Mouse (Mus musculus) natural killer cell, adult 2 months (primary cell): ENCODE data around the gene Dgcr2.

Experiments
- DNase-seq, 2 experiments: peaks; one replicate each; pipeline ENCODE4 v3.0.0; 2022; ENCODE audit warnings: low spot score in 2 of 2

Gene Dgcr2

DNA sequence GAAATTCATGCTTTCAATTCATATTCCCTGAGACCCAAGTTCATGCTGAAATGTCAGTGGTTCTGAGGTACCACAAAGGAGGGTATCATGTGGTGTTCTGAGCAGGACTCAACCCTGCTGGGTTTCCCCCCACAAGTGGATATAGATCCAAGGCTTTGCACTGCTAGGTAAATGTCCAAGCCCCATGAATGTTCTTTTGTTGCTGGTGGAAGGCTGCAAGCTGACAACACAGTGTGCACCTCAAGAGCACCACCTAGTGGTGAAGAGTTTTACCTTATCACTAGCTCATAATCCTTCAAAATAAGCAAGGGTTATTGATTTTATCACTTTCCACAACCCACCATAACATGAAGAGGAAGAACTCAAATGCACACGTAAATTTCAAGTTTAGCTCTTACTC is 49.4 kb downstream of the Dgcr2 start:
- DNase-seq, result no peak

DNA sequence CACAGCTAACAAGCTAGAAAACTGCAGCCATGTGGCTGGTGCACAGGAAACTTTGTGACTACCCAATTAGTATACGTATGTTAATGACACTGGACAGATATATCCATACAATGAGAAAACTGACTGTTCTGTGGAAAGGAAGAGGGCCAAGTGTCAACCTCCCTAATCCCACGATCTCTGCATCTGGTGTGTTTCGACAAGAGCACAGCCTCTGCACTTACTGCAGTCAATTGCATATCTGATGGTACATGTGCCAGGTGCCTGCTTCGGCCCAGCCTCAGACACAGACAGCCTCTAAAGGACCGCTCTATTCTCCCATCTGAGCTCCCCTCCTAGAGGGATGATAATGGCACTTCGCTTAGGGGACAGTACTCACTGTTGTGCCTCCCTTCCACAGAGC is 49.9 kb downstream of the Dgcr2 start:
- no peak for DNase-seq

DNA sequence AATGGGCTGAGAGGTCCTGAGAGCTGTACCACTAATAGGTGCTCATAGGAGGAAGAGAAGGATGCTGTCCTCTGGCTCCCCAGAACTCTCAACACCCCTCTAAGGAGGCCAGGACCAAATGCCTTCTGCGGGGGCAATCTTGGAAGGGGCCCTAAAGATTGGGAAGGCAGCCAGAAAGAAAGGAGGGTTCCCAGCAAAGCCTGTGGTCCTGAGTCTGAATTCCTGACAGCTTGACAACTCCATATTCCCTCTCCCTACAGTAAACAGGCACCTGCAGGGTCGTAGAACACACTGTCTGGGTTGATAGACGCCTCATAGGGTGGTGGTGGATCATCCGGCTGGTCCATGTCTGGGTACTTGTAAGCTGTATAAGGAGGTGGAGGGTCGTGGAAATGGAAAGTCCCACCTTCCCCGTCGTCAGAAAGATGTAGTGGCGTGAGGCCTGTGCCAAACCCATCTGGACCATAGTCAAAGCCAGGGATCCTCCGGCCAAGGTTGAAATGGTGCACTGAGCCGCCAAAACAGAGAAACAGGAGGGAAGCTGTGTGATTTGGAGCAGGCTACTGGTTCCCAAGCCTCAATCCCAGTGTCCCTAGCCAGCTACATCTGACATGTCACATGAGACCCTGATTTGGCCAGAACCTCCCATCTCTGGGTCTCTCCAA is 54.5 kb downstream of the Dgcr2 start:
- DNase-seq, result no peak

DNA sequence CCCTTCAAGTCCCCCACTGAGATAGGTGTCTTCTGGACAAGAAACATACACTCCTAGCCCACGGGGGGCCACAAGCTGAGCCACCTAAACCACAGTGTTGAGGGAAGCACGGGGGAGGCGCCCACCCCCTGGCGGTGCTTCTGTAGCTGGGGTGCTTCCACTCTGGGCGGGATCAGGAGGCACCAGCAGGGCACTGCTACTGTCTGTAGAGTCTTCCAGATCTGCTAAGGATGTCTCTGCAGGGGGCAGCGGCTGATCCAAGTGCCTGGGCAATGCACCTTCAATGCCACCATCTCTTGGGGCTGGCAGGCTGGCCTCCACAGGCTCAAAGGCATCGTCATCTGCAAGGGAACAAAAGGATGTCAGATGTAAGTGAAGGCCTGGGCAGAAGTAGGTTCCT is 55.9 kb downstream of the Dgcr2 start:
- DNase-seq, result no peak

DNA sequence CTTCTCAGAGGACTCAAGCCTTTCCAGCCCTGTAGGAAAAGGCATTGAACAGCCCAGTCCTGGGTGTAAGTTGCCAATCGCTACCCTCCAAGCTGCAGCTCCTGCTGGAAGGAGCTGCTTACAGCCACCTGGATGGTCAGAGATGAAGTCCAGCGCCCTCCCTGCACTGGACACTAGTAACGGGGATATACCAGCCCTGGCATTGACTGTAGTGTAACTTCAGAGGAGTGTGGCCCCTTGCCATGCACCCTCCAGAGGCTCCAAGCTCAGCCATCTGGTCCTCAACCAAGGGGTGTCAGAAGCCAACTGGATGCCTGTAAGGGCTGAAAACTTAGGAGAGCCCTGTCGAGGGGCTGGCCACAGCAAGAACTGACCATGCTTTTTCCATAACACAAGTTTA is 58.4 kb downstream of the Dgcr2 start:
- no peak for DNase-seq

DNA sequence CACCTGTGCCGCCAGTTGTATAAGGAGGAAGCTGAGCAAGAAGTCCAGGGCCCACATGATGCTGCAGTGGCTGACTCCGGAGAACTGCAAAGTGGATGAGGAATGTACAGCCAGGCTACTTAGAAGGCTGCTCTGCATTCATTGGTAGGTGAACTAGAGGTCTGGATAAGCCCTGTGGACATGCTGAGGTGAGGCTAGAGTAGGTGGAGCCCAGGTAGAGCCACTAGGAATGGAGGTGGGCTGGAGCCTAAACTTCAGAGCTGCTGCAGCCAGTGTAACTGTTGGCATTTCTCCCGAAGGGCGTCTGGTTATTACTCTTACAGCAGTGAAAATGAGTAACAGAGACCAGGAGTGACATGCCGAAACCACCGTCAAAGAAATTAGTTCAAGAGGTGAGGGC is 60.3 kb downstream of the Dgcr2 start, which contains the start of gene Car15:
Car15 (minus strand) TSS at position 314 of the 400 bp plus-strand sequence.
- no peak for DNase-seq

DNA sequence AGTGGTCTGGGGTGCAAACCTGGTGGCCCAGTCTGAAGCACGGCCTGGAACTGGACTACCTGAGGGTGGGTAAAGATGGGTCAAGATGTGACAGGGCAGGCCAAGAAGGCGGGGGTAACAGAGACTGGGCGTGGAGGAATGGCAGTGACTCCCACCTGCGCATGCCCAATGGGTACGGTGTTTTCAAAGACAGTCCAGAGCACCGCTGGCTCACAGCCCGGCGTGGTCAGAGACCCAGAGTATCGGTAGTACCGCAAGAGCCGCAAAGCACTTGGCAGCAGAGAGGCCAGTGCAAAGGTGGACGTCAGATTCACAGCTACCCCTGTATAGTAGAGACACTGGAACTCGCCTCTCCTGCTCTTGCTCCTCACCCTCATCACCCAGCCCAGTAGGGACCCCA is 62.9 kb downstream of the Dgcr2 start:
- DNase-seq, result no peak

DNA sequence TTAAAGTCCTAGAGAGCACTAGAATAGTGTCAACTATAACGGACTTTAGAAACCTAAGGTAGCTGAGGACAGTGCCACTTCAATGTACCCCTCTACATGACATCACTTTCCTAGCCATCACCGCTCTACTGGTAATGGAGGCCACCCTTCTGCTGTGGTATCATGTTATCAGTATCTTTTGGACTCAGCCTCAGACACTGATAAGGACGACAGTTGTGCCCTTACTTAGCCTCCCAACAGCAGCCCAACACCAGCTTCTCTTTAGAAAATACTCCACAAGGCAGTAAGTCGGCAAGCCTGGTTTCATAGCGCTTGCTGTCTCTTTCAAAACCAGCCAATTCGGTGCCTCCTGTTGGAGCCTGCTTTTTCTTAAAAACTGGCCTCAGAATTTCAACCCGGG is 63.8 kb downstream of the Dgcr2 start:
- DNase-seq, result no peak

DNA sequence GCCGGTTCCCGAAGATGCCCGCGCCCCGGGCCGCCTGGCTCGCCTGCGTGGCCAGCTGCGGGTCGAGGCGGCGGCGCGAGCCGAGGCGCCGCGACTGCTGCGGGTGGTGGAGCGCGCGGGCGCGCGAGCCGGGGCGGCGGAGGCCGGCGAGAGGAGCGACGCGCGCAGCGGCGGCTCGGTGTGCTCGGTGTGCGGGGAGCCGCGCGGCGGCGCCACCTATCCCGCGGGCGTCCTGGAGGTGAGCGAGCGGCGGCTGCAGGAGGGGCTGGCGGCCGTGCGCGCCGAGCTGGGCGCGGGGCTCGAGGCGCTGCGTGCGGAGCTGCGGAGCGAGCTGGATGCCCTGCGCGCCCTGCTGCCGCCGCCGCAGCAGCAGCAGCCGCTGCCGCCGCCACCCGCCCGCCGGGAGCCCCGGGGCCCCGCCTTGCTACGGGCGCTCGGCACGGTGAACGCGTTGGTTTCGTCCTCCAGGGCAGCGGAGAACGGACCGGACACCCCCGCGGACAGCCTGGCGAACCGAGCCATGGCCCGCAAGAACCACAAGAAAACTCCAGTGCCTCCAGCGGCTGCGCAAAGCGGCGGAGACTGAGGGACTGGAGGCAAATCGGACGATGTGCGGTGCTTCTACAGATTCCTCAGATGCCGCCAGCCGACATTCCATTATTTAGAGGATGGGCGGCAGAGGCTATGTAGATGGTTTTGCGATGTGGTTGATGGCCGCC is 64.5 kb downstream of the Dgcr2 start:
- DNase-seq, result no peak

DNA sequence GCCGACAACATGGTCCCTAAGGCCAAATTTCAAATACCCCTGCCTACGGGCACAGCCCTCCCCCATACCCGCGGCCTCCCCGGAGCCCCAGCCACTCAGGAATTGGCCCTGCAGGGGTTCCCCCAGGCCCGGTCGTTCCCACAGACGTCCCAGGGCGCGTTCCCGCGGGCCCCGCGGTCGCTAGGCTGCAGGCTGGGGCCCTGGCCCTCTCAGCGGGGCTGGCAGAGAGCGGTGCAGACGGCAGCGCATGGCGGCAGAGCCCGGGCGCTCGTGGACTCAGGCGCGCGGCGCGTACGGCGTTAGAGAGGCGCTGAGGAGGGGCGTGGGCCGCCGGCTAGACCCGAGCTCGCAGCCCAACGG is 65.1 kb downstream of the Dgcr2 start:
- DNase-seq, result no peak

DNA sequence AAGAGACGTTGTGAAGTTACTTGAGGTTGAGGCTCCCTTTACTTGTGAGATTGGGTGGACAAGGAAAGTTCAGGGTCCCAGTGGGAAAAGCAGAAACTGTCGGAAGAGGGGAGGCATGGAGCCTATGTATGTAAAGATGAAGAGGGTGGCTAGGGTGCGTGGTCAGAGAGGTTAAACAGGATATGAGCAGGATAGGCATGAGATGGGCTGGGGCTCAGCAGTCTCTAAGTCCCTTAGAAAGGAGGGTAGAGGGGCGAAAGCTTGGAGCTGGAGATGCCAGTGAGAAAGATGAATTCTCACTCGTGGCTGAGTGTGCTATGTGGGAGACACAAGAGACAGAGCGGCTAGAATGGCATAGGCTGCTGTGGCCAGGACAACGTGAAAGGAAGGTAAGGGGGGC is 65.5 kb downstream of the Dgcr2 start, which contains the start of gene B830017H08Rik:
B830017H08Rik (plus strand) TSS at position 301 of the 400 bp plus-strand sequence.
- no peak for DNase-seq

DNA sequence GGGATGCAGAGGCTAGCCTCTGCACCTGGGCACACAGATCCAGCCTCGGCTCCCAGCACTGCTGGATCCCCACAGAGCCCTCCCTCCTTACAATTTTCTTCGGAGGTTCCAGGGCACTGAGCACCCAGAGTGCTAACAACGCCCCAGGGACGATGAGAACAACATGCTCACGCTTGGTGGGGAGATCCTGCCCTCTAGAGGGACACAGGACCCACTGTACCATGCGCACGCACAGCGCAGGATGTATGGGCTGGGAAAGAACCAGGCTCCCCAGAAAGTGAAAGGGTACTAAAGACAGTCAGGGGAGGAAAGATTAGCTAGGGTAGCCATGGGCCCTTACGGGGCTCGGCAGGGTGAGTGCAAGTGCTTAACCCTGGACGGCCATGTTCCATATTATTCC is 66.6 kb downstream of the Dgcr2 start:
- no peak for DNase-seq

DNA sequence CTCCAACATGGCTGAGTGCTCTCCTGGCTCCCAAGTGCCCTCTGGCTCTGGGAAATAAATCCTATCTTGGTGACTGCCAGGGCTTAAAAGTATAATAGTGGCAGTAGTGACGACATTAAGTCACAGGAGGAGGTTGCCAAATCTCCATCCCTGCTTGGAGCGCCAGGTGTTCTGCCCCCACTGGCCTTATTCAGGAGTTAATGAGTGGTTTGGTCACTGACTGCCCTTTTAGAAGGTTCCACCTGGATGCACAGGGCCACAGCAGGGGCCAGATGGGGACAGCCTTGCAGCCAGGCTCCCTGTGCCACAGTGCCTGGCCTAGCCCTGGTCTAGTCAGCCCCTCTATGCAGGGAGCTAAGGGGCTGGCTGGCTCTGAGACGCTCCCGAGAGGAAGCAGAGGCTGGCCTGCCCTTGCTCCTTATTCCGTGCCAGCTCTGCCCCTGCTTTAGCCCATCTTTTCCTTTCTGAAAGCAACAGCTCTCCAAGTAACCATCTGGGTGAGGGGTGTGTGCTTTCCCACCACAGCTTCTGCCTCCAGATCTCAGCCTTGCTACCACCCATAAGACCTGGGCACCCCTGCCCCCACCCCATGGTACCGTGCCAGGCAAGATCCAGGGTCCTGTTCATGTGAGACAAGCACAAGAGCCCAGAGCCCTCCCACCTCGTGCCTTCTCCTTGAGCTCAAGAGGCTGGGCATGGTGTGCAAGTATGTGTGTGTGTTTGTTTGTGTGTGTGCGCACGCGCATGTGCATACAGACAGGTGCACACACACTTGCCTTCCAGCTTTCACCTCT is 67.8 kb downstream of the Dgcr2 start:
- no peak for DNase-seq

DNA sequence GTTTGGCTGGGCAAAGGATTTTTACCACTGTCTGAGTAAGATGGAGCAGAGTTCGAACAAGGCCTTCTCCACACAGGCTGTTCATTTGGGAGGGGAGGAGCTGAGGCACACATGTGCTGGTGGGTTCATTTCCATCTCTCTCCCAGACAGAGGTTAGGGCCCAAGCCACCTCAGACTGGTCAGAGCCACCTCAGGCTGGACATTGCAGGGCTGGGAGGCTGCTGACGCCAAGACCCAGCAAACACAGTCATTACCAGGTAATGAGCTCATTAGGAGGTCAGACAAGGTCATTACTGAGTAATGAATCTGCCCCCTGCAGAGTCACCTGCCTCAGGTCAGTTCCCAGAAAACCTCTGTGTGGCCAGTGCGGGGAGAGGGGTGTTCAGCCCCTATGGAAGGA is 69.5 kb downstream of the Dgcr2 start:
- no peak for DNase-seq

DNA sequence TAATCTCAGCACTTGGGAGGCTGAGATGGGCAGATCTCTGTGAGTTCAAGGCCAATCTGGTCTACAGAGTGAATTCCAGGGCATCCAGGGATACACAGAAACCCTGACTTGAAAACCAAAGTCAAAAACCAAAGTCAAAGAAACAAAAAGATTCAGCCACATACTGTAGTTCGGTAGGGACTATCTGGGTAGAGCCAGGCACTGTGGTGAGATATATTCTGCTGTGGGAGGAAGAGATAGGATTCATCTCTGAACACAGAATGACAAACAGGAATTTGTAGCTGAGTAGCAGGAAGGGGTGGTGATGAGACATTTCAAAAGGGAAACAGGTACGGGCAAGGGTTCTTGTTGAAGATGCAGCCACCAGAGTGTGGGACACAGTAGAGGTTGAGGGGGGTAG is 70.1 kb downstream of the Dgcr2 start:
- no peak for DNase-seq

DNA sequence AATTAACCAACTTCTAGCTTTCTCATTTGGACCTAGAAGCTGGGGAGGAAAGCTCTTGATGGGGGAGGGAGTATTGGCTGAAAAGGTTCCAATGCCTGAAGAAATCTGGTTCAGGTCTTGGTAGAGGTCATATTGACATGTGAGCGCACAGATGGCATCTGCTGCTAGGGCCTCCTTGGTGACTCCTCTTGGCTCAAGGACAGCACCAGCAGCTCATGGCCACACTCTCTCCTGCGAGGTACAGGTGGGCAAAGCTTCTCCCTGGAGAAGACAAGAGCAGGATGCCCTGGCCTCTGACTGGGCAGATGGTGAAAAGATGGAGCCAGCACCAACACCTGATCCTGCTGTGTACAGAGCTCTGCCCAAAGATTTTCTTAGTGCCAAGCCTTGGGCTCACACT is 71.9 kb downstream of the Dgcr2 start:
- no peak for DNase-seq

DNA sequence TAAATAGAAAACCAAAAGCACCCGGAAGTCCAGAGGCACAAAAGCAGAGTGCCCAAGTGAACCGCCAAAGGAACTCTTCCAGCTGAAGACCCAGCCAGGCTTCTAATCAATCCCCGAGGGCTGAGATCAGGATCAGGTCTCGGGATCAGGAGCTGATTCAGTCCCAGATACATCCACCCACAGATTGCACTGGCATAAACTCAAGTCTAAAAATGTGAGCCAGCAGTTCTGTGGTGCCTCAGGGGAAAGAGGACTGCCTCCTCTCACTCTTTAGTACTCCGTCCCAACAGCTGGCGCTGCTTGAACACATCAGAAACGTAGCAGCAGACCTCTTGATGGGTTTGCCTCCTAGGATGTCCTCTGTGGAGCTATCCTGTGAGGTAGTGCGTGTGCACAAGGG is 81.8 kb downstream of the Dgcr2 start:
- no peak for DNase-seq

DNA sequence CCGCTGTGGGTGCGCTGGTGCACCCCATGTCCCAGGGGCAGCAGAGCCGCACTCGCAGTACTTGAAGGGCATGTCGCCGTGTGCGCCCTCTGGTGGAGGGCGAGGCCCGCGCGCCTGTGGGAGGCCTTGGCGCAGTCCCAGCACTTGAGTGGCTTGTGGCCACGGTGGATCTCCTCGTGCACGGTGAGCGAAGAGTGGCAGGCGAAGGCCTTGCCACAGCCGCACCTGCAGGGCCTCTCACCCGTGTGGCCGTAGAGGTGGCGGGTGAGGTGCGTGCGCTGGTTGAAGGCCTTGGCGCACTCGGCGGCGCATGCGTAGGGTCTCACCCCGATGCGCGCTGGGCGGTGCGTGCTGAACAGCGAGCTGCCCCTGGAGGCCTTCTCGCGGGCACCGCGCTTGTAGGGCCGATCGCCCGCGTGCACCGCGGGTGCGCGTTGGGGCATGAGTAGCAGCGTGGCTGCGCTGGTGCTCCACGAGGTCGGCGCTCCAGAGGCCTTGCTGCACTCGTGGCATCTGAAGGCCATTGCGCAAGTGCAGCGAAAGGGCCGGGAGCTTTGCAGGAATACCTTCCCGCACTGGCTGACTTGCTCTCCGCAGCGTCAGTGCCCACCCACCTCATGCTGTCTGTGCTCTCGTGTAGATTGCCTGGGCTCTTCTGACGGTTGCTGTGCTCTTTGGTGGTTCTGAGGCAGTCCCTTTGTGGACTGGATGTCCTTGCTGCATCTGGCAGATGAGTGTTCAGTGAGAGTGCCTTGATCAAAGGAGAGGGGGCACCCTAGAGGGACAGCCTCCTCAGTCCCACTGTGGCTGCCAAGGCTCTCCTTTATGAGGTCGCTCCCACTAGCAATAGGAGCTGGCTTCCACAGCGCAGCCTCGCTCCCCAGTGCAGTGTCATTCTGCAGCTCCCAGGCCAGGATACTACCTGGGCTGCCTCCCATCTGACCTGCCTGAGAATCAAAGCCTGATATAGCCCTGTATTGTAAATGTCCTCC is 82.7 kb downstream of the Dgcr2 start:
- peak in 1 of 2 experiments; percentile 64 for DNase-seq

DNA sequence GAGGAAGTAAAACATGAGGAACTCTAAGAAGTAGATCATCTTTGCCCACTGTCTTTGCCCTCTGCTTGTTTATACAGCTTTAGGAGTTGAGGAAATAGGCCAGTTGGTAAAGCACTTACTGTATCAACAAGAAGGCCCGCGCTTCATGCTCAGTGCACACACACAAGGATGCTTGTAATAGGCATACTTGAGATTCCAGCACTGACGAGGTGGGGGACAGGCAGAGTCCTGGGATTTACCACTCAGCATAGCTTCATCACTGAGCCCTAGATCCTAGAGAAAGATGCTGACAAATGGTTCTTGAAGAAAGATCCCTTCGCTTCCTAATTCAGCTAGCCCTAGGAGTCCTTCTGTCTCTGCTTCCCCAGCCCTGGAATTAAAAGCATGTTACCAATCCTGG is 85.2 kb downstream of the Dgcr2 start:
- DNase-seq, result no peak

DNA sequence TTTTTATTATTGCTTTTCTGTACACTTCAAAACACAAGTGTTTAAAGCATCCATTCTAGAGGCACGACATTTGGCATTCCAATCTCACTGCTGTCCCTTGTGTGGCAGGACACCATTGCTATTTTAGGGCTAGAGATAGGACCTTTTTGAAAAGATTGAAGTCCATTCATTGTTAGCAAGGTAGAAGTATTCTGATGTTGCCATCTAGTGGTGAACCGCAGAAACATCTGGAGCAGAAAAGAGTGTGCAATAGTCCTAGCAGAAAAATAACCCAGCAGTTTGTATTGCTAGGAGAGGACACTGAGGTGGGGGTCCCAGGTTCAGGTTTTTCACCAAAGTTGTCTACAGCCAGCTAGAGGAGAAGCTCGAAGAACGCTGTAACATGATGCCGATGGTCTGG is 86.2 kb downstream of the Dgcr2 start:
- peak in 1 of 2 experiments; percentile 32 for DNase-seq

DNA sequence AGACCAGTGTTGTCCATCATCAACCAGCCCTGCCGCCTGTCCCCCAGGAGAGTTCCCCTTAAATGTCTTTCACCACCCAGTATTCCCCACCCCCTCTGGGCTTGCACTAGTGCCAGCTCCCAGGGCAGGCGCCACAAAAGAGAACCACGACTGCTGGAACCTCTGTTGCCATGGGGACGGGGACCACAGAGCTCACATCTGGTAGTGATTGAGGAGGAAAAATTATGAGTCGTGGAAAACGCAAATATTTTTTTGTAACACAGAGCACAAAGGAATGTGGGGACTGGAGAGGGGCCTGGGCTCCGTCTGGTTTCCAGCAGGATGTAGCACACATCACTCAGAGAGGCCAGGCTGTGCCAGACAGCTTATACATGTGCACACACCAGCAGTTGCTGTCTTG is 88.7 kb downstream of the Dgcr2 start:
- DNase-seq, result no peak

DNA sequence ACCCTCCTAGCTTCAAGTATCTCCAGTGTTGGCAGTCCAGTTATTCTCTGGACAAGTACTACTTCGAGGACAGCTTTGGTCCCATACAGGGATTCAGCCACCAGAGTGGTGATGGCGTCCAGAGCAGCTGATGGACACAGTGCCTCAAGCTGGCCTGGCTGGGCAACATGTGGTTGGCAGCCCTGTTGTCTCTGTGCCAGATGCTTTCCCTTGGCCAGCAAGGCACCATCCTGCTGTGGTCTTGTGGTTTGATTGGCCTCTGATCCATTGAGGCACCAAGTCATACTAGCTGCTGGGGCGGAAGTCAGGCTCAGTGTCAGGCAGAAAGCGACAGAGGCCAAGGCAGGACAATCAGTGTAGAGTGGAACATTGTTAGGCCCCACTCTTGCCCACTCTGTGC is 89.2 kb downstream of the Dgcr2 start:
- DNase-seq, result no peak
